Mouse (Mus musculus): ENCODE data around the gene Ipo11. TPM values are rescaled to one million over a fixed set of nuclear protein-coding genes. Genes with fewer than 3 reads are reported as not detected.

Gene Ipo11
- polyA plus RNA-seq, 1 experiment from 2014 or later, result 82.3 TPM

DNA sequence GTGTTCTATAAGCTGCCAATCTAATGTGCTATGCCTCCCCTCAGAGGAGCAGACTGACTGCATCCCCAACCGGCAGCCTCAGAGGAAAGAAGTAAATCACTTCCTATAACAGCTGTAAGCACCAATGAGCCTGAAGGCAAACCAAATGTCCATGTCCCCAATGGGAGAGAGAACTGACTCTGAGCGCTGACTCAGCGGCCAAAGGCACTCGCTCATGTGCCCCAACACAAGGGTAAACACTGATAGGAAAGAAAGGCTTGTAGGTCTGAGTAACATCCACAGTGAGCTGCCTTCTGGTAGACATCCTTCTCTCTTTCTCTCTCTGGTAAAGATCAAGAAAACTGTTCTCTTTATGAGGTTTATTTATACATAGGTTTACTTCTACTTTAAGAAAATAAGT is 94.2 kb downstream of the Ipo11 start:
- Histone ChIP-seq H3K27ac (ENCODE audit: low read depth, low read length) (no peak overlapping the region), H3K36me3 (ENCODE audit: control insufficient read depth, insufficient read depth, low read length) (no peaks in the 10 kb centered on the region; the same call in 1 of the 2 replicates), H3K27me3 (replicated peaks; ENCODE audit: control insufficient read depth, insufficient read depth, low read length) (no peaks in the 10 kb centered on the region), H3K9me3 (ENCODE audit: control insufficient read depth, low read length) (no peaks in the 10 kb centered on the region), H3K4me3 (ENCODE audit: low read depth, low read length) (no peak overlapping the region), H3K4me1 (replicated peaks; ENCODE audit: control insufficient read depth, insufficient read depth, low read length) (no peaks in the 10 kb centered on the region), H3K9ac (ENCODE audit: low read depth, low read length) (no peak overlapping the region), H3K4me2 (no peak overlapping the region)
- DNase-seq (ENCODE audit: low spot score) (no peak), ATAC-seq (replicated peaks; ENCODE audit: low FRiP score) (0 out of 2 replicates have a peak, but pooled peaks have one; percentile 30)
- WGBS, result 74% methylated on average over 4 of the region's 4 CpGs

DNA sequence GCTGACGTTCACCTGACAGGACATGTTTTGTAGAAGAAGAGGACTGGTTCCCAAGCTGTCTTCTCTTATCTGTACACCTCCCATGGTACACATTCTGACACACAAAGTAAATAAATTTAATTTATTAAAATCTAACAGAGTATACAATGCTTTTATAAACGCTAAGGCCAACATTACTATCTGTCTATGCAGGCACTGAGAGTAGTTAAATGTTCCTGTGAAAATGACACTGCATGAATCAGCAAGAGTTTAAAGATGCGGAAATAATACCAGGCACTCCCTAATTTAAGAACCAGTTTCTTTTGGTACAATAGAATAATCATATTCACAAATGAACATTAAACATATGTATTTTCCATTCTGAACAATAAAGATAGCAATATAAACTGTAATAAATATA is 98.0 kb downstream of the Ipo11 start:
- Histone ChIP-seq H3K9me3 (ENCODE audit: control insufficient read depth, low read length) (no peaks in the 10 kb centered on the region), H3K27me3 (replicated peaks; ENCODE audit: control insufficient read depth, insufficient read depth, low read length) (no peaks in the 10 kb centered on the region), H3K4me1 (replicated peaks; ENCODE audit: control insufficient read depth, insufficient read depth, low read length) (no peaks in the 10 kb centered on the region), H3K36me3 (ENCODE audit: control insufficient read depth, insufficient read depth, low read length) (no peaks in the 10 kb centered on the region; the same call in 1 of the 2 replicates), H3K27ac (ENCODE audit: low read depth, low read length) (no peak overlapping the region), H3K4me2 (no peak overlapping the region), H3K9ac (ENCODE audit: low read depth, low read length) (no peak overlapping the region), H3K4me3 (ENCODE audit: low read depth, low read length) (no peak overlapping the region)
- DNase-seq (ENCODE audit: low spot score) (no peak), ATAC-seq (replicated peaks; ENCODE audit: low FRiP score) (no peak)
- WGBS, result 85% methylated on average over 3 of the region's 3 CpGs

DNA sequence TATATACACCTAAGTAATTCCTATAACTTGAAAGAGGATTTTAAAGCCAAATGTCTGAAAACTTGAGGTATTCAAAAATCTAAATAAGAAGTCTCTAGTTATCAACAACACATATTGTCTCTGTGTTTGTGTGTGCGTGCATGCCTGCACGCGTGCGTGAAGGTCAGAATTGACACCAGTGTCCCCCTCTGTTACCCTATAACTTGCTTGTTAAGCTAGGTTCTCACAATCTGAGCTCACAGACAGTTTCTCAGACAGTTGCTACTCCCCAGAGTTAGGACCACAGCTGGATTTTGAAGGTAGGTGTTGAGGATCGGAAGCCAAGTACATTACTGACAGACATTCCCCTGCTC is 100.3 kb downstream of the Ipo11 start:
- 57% methylated on average over 5 of the region's 5 CpGs for WGBS

DNA sequence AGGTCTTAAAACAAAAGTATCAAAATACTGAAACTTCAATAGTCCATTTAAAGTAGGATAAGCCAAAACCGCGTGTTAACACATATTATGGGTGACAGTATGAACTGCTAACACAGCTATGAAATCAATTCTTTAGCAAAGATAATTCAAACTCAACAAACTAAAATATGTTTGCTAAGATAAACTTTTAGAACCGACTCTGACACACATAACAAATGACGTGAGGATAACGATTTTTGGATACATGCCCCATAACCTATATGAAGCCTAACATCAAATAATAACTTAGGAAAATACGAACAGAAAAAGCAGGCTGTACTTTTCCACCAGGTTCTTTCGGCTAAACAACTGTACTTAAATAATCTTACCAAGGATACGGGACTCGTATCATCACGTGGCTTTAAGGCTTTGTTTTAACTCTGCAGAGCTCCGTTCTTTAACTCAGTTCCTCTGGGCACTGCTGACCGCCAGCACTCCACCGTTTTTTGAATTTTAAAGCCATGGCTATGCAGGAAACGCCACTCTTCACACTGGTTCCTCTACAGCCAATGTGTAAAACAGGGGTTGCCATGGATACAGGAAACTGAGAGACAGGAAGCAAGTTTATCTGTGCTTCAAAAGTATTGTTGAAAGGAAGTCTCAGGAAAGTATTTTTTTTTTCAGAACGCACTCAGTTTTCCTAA is 100.8 kb downstream of the Ipo11 start:
- no peaks in the 10 kb centered on the region for H3K27me3 ChIP-seq (replicated peaks; ENCODE audit: control insufficient read depth, insufficient read depth, low read length)
- ATAC-seq (replicated peaks; ENCODE audit: low FRiP score) (peak; percentile 75), DNase-seq (ENCODE audit: low spot score) (no peak)
- H3K36me3 ChIP-seq (ENCODE audit: control insufficient read depth, insufficient read depth, low read length), result no peaks in the 10 kb centered on the region; the same call in 1 of the 2 replicates
- H3K27ac ChIP-seq (ENCODE audit: low read depth, low read length), result no peak overlapping the region
- no peaks in the 10 kb centered on the region for H3K4me1 ChIP-seq (replicated peaks; ENCODE audit: control insufficient read depth, insufficient read depth, low read length)
- peak overlapping the region; percentile 2 for H3K4me2 ChIP-seq
- no peak overlapping the region for H3K4me3 ChIP-seq (ENCODE audit: low read depth, low read length)
- no peak overlapping the region for H3K9ac ChIP-seq (ENCODE audit: low read depth, low read length)
- H3K9me3 ChIP-seq (ENCODE audit: control insufficient read depth, low read length), result no peaks in the 10 kb centered on the region
- 36% methylated on average over 15 of the region's 15 CpGs for WGBS

More for the DNA sequence above, 100.3 kb downstream of the Ipo11 start:
- DNase-seq (ENCODE audit: low spot score) (no peak), ATAC-seq (replicated peaks; ENCODE audit: low FRiP score) (peak; percentile 52; the same call in 1 of the 2 replicates)
- Histone ChIP-seq H3K36me3 (ENCODE audit: control insufficient read depth, insufficient read depth, low read length) (no peaks in the 10 kb centered on the region; the same call in 1 of the 2 replicates), H3K27me3 (replicated peaks; ENCODE audit: control insufficient read depth, insufficient read depth, low read length) (no peaks in the 10 kb centered on the region), H3K4me3 (ENCODE audit: low read depth, low read length) (no peak overlapping the region), H3K27ac (ENCODE audit: low read depth, low read length) (0 out of 2 replicates have a peak overlapping the region, but pooled peaks have one; percentile 44), H3K9me3 (ENCODE audit: control insufficient read depth, low read length) (no peaks in the 10 kb centered on the region), H3K4me2 (peak overlapping the region; percentile 2), H3K9ac (ENCODE audit: low read depth, low read length) (no peak overlapping the region), H3K4me1 (replicated peaks; ENCODE audit: control insufficient read depth, insufficient read depth, low read length) (no peaks in the 10 kb centered on the region)

DNA sequence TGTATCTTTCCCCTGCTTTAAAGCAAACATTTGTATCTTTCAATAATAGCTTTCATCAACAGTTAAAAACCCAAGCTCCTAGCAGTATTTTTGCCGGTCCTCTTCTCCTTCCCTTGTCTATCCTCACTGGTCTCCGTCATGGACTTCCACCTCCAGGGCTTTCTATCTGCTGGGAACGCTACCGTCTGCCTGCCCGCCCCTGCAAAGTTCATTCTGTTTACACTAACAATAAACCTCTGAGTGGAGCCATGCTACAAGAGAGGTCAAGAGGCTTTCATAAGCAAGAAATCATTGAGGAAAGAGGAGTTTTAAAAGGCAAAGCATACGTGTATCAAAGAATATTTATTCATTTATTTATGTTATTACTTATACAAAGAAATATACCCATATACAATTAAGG is 106.7 kb downstream of the Ipo11 start:
- Histone ChIP-seq H3K36me3 (ENCODE audit: control insufficient read depth, insufficient read depth, low read length) (no peaks in the 10 kb centered on the region), H3K4me1 (replicated peaks; ENCODE audit: control insufficient read depth, insufficient read depth, low read length) (no peaks in the 10 kb centered on the region; the same call in 1 of the 2 replicates), H3K4me2 (no peak overlapping the region), H3K9me3 (ENCODE audit: control insufficient read depth, low read length) (no peaks in the 10 kb centered on the region), H3K4me3 (ENCODE audit: low read depth, low read length) (no peak overlapping the region), H3K9ac (ENCODE audit: low read depth, low read length) (no peak overlapping the region), H3K27me3 (replicated peaks; ENCODE audit: control insufficient read depth, insufficient read depth, low read length) (no peaks in the 10 kb centered on the region), H3K27ac (ENCODE audit: low read depth, low read length) (no peak overlapping the region)
- WGBS, result 58% methylated on average over 6 of the region's 6 CpGs
- ATAC-seq (replicated peaks; ENCODE audit: low FRiP score), result no peak
- no peak for DNase-seq (ENCODE audit: low spot score)

DNA sequence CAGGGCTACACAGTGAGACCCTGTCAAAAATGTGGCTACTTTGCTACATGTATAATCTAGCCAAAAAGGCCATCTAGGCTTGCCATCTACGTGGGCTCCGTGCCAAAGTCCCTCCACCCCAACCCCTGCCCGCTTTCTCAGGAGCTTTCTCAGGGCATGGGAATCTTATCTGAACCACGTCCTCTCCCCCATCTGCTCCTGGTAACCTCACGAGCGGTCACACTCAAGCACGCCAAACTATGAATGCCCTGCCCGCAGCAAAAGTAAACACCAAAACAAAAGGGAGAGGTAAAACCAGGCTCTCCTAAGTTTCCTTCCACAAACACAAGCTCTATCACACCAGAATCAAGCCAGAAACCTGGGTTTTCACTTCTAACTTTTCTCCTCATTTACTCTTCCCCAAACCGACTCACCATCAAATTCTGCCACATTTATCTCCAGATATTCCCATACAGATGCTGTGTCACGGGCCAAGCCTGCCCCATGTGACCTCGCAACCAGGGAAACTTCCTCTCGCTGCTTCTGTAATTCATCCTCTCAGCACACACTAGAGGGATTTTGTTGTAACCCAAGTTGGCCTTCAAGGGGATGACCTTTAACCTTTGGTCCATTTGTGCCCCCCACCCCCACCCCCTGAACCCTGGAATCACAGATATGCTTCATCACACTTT is 107.3 kb downstream of the Ipo11 start:
- no peaks in the 10 kb centered on the region; the same call in 1 of the 2 replicates for H3K4me1 ChIP-seq (replicated peaks; ENCODE audit: control insufficient read depth, insufficient read depth, low read length)
- H3K27ac ChIP-seq (ENCODE audit: low read depth, low read length), result no peak overlapping the region
- H3K4me2 ChIP-seq, result no peak overlapping the region
- H3K4me3 ChIP-seq (ENCODE audit: low read depth, low read length), result no peak overlapping the region
- no peak for DNase-seq (ENCODE audit: low spot score)
- no peaks in the 10 kb centered on the region for H3K9me3 ChIP-seq (ENCODE audit: control insufficient read depth, low read length)
- ATAC-seq (replicated peaks; ENCODE audit: low FRiP score), result no peak; the same call in 1 of the 2 replicates
- no peaks in the 10 kb centered on the region for H3K27me3 ChIP-seq (replicated peaks; ENCODE audit: control insufficient read depth, insufficient read depth, low read length)
- H3K9ac ChIP-seq (ENCODE audit: low read depth, low read length), result no peak overlapping the region
- 63% methylated on average over 12 of the region's 12 CpGs for WGBS
- H3K36me3 ChIP-seq (ENCODE audit: control insufficient read depth, insufficient read depth, low read length), result no peaks in the 10 kb centered on the region

DNA sequence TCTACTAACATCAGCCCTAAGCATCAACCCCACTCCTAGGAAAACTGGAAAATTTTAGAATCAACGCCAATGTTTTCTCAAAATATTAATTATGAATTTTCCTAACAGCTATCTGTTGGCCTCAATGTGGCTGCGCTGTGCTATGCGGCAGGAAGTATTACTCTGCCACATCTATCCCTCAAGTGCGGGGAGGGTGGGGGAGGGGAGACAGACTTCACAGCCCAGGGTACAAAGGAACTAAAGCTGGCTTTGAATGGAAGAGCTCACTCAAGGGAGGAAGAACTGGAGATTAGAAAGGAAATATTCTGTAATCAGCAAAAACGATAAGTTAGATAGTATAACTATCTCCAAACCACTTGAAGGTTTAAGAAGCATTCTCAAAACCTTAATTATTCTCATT is 111.1 kb downstream of the Ipo11 start:
- Histone ChIP-seq H3K36me3 (ENCODE audit: control insufficient read depth, insufficient read depth, low read length) (0 out of 2 replicates have a peak, but pooled peaks cover 3% of the 10 kb centered on the region), H3K9me3 (ENCODE audit: control insufficient read depth, low read length) (no peaks in the 10 kb centered on the region), H3K27me3 (replicated peaks; ENCODE audit: control insufficient read depth, insufficient read depth, low read length) (no peaks in the 10 kb centered on the region), H3K4me1 (replicated peaks; ENCODE audit: control insufficient read depth, insufficient read depth, low read length) (no peaks in the 10 kb centered on the region; the same call in 1 of the 2 replicates), H3K9ac (ENCODE audit: low read depth, low read length) (no peak overlapping the region), H3K4me2 (no peak overlapping the region), H3K4me3 (ENCODE audit: low read depth, low read length) (no peak overlapping the region), H3K27ac (ENCODE audit: low read depth, low read length) (no peak overlapping the region)
- DNase-seq (ENCODE audit: low spot score), result no peak
- 58% methylated on average over 5 of the region's 5 CpGs for WGBS
- no peak for ATAC-seq (replicated peaks; ENCODE audit: low FRiP score)

DNA sequence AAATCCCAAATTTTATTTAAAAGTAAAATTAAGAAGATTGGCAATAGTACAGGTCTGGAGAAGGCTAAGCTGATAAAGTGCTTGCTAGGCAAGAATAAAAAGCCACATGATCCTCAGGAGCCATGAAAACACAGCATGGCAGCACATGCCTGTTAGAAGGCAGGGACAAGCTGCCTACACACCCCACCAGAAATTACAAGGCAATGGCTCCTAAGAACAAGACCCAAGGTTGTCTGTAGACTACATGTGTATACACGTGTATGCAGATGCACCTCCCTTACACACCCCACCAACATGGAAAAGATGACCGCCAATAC is 112.9 kb downstream of the Ipo11 start:
- no peak overlapping the region for H3K27ac ChIP-seq (ENCODE audit: low read depth, low read length)
- H3K9me3 ChIP-seq (ENCODE audit: control insufficient read depth, low read length), result no peaks in the 10 kb centered on the region
- H3K36me3 ChIP-seq (ENCODE audit: control insufficient read depth, insufficient read depth, low read length), result peaks cover 7% of the 10 kb centered on the region; the same call in 1 of the 2 replicates
- 88% methylated on average over 2 of the region's 2 CpGs for WGBS
- DNase-seq (ENCODE audit: low spot score) (no peak), ATAC-seq (replicated peaks; ENCODE audit: low FRiP score) (no peak)
- H3K9ac ChIP-seq (ENCODE audit: low read depth, low read length), result no peak overlapping the region
- H3K4me1 ChIP-seq (replicated peaks; ENCODE audit: control insufficient read depth, insufficient read depth, low read length), result no peaks in the 10 kb centered on the region
- no peaks in the 10 kb centered on the region for H3K27me3 ChIP-seq (replicated peaks; ENCODE audit: control insufficient read depth, insufficient read depth, low read length)
- H3K4me2 ChIP-seq, result no peak overlapping the region
- no peak overlapping the region for H3K4me3 ChIP-seq (ENCODE audit: low read depth, low read length)
